ENCODE assay signal across 9 mouse cellular contexts in genomic region chr4:101244257-101245011, GRCm38 (mm10). TPM values are rescaled to one million over a fixed set of nuclear protein-coding genes. Genes with fewer than 3 reads are reported as not detected.
DNase-seq lines count a peak whose midpoint lies in the region; ATAC-seq lines count a peak whose summit lies in the region.
"Had no signal": no experiment of that assay in that cellular context is flagged by ENCODE, and none has a peak within 500 bp of the region (broad histone marks: within the 10 kb centered on the region; RNA-seq: fewer than 3 reads in every experiment).

No protein-coding gene starts in this region.

- intact Hi-C loops in left cerebral cortex, postnatal 14 days (cut with DNase I) = no loop called here

- peak; percentile 19 to 28 for DNase-seq in left cerebral cortex, postnatal 14 days (ENCODE audit: low spot score in 2 of 2)
- DNase-seq in left cerebral cortex, adult 11 months (ENCODE audit: low spot score) = no peak
- peak; percentile 63 for DNase-seq in induced T-regulatory cell, adult 2 months (ENCODE audit: low read depth)
- peak; percentile 50 to 54 for DNase-seq in right cerebral cortex, postnatal 10 days (ENCODE audit: low spot score in 2 of 2)
- no peak for DNase-seq in natural killer cell, adult 2 months (ENCODE audit: low spot score in 2 of 2)
- DNase-seq in cerebellum, adult 9-10 months = no peak
- DNase-seq: adrenal gland, adult 8-10 months had no signal

- ATAC-seq in CD4-positive, CD25-positive, alpha-beta regulatory T cell, adult 4 months = peak; percentile 48
- ATAC-seq: intestine, embryonic 16.5 days had no signal

RNA-seq across cellular contexts. Expression of gene Jak1, which starts 20.6 kb away (rescaled TPM):
- total RNA-seq in left cerebral cortex, postnatal 14 days (2021) = 100 to 1,000 TPM; 117 to 120 TPM
- polyA plus RNA-seq in CD4-positive, CD25-positive, alpha-beta regulatory T cell, adult 4 months (2017; shearing (Covaris generic)) = 100 to 1,000 TPM; 369 to 445 TPM

Comparison
In these comparisons a context has a peak if more than half of its experiments do, and no peak if none do; other contexts are left out.
1. DNase-seq: peak in left cerebral cortex, postnatal 14 days (2 of 2), induced T-regulatory cell, adult 2 months (single experiment) and right cerebral cortex, postnatal 10 days (2 of 2); none in left cerebral cortex, adult 11 months (single experiment), natural killer cell, adult 2 months (0 of 2) and cerebellum, adult 9-10 months (single experiment).